Mouse (Mus musculus) heart, adult 2 months (tissue): ENCODE data around the gene Olfr223. TPM values are rescaled to one million over a fixed set of nuclear protein-coding genes. Genes with fewer than 3 reads are reported as not detected.
A peak's percentile ranks its signal among the peaks of the same experiment; 100 is the strongest.

Experiments used
- DNase-seq, 2 experiments: peaks; one replicate each; pipeline ENCODE4 v3.0.0; 2021
- H3K27ac ChIP-seq: fragments of 200-600 bp; 2 replicates; pipeline ENCODE4 v1.8.1; 2022
- H3K27me3 ChIP-seq: fragments of 200-500 bp; 2 replicates; pipeline ENCODE4 v1.6.1; 2012; ENCODE audit warnings: mild to moderate bottlenecking, low read length, inconsistent platforms, mixed read lengths; ENCODE audit not compliant: control insufficient read depth, insufficient read depth
- H3K36me3 ChIP-seq: fragments of 200-500 bp; 2 replicates; pipeline ENCODE4 v1.6.1; 2012; ENCODE audit warnings: low read length, inconsistent platforms; ENCODE audit not compliant: control insufficient read depth, insufficient read depth
- H3K4me1 ChIP-seq: fragments of 200-500 bp; 2 replicates; pipeline ENCODE4 v1.6.1; 2011; ENCODE audit warnings: low read length; ENCODE audit not compliant: control insufficient read depth, insufficient read depth
- H3K4me3 ChIP-seq: fragments of 200-600 bp; 2 replicates; pipeline ENCODE4 v1.8.1; 2022
- H3K79me2 ChIP-seq: fragments of 200-500 bp; replicated peaks from 2 replicates; pipeline ENCODE4 v1.6.1; 2012; ENCODE audit warnings: mild to moderate bottlenecking, inconsistent platforms, low read length, moderate library complexity, mixed read lengths; ENCODE audit not compliant: control insufficient read depth, insufficient read depth
- H3K9ac ChIP-seq: fragments of 200-500 bp; 2 replicates; pipeline ENCODE4 v1.6.1; 2012; ENCODE audit warnings: low read depth, mild to moderate bottlenecking, control low read depth, inconsistent platforms, low read length, mixed read lengths
- CTCF ChIP-seq: fragments of 200-600 bp; IDR thresholded peaks from 2 replicates; pipeline ENCODE4 v1.8.1; 2022; ENCODE audit warnings: antibody characterized with exemption, mild to moderate bottlenecking, moderate library complexity
- EP300 ChIP-seq: fragments of 200-500 bp; IDR thresholded peaks from 2 replicates; pipeline ENCODE4 v1.6.1; 2011; ENCODE audit warnings: low read depth, low read length, control low read depth; ENCODE audit not compliant: insufficient read depth
- POLR2A ChIP-seq: fragments of 200-500 bp; IDR thresholded peaks from 2 replicates; pipeline ENCODE4 v1.6.1; 2011; ENCODE audit warnings: mild to moderate bottlenecking, low read depth, low read length, control low read depth; ENCODE audit not compliant: insufficient read depth
- WGBS: fragments of 180-500 bp; shearing (Covaris S2); methylation state at CpG from one replicate; pipeline ENCODE4 v1.1.7; 2018; 5-methylcytosine and 5-hydroxymethylcytosine counted together
- intact Hi-C: fragments of 180-260 bp; cut with DNase I; formaldehyde crosslinking; loops from one replicate; pipeline ENCODE4 v1.15.1; 2025
- polyA plus RNA-seq: library from polyadenylated mRNA; depleted of rRNA; stranded (reverse); fragments of >200 nt; gene quantifications from 2 replicates; pipeline ENCODE4 v1.2.3, GENCODE M21; 2012
- total RNA-seq, 2 experiments: library from RNA; stranded (reverse); gene quantifications; 2 replicates each; pipeline ENCODE4 v1.2.3; 2021

The Olfr223 gene
- total and polyA plus RNA-seq, 3 experiments, result not detected

- no peaks in the 10 kb centered on the region for H3K27me3 ChIP-seq
- H3K27ac ChIP-seq, result no peak overlapping the region
- H3K79me2 ChIP-seq, result no peaks in the 10 kb centered on the region
- WGBS, result 65% methylated on average over 5 of the region's 5 CpGs
- H3K36me3 ChIP-seq, result no peaks in the 10 kb centered on the region
- intact Hi-C loops, result loop anchor here (5.0 kb wide), 2 partner anchors 84 to 309 kb away; partner anchors contain the start of gene Zkscan17
- no peaks in the 10 kb centered on the region for H3K4me1 ChIP-seq
- no peak overlapping the region for H3K4me3 ChIP-seq
- no peak overlapping the region for H3K9ac ChIP-seq
- TF ChIP-seq CTCF, result no peak
- no peak for TF ChIP-seq POLR2A
- TF ChIP-seq EP300, result no peak
- no peak for DNase-seq
Measured at GRCm38 (mm10) chr11:59611646-59612045, 18.6 kb upstream of the Olfr223 start.

- H3K4me1 ChIP-seq, result no peaks in the 10 kb centered on the region; the same call in 1 of the 2 replicates
- H3K36me3 ChIP-seq, result no peaks in the 10 kb centered on the region
- TF ChIP-seq EP300, result no peak
- TF ChIP-seq POLR2A, result no peak
- TF ChIP-seq CTCF, result no peak
- no peaks in the 10 kb centered on the region for H3K79me2 ChIP-seq
- no peak for DNase-seq
- no peaks in the 10 kb centered on the region for H3K27me3 ChIP-seq
- whole genome bisulfite sequencing, result 54% methylated on average over 1 of the region's 1 CpGs
- H3K4me3 ChIP-seq, result no peak overlapping the region
- H3K27ac ChIP-seq, result no peak overlapping the region
- intact Hi-C loops, result no loop called here
- no peak overlapping the region for H3K9ac ChIP-seq
Measured at GRCm38 (mm10) chr11:59602287-59602686, 9.2 kb upstream of the Olfr223 start.

GRCm38 (mm10) chr11:59600872-59601271 lies 7.8 kb upstream of the Olfr223 start:
- WGBS, result 74% methylated on average over 3 of the region's 3 CpGs
- DNase-seq, result no peak
- Histone ChIP-seq H3K9ac (no peak overlapping the region), H3K27me3 (no peaks in the 10 kb centered on the region), H3K4me1 (no peaks in the 10 kb centered on the region; the same call in 1 of the 2 replicates), H3K36me3 (no peaks in the 10 kb centered on the region), H3K4me3 (no peak overlapping the region), H3K79me2 (no peaks in the 10 kb centered on the region), H3K27ac (no peak overlapping the region)
- intact Hi-C loops, result no loop called here
- TF ChIP-seq EP300 (no peak), CTCF (no peak), POLR2A (no peak)

GRCm38 (mm10) chr11:59599211-59599610 lies 6.1 kb upstream of the Olfr223 start:
- intact Hi-C loops, result no loop called here
- WGBS, result 19% methylated on average over 7 of the region's 7 CpGs
- H3K4me1 ChIP-seq, result no peaks in the 10 kb centered on the region; the same call in 1 of the 2 replicates
- H3K4me3 ChIP-seq, result no peak overlapping the region
- TF ChIP-seq EP300 (no peak), POLR2A (no peak), CTCF (no peak)
- no peak overlapping the region for H3K9ac ChIP-seq
- no peaks in the 10 kb centered on the region for H3K36me3 ChIP-seq
- no peaks in the 10 kb centered on the region for H3K79me2 ChIP-seq
- no peak for DNase-seq
- no peak overlapping the region for H3K27ac ChIP-seq
- no peaks in the 10 kb centered on the region for H3K27me3 ChIP-seq

DNA sequence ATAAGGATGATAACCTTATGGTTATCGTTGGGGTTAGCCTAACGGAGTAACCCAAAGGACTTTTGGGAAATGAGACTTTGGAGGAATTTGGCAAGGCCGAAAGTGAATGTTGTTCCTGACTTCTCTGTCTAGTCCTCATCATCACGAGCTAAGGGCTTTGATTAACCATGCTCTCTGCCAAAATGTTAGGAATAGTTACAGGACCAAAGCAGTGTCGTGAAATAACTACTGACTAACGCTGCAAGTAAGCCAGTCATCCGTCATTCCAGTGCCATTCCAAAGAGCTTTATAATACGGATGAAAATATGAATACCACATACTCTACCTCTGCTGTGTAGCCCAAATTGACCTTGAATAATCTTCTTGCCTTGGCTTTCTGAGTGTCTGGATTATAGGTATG lies 3.9 kb upstream of the Olfr223 start:
- Histone ChIP-seq H3K4me3 (no peak overlapping the region), H3K4me1 (no peaks in the 10 kb centered on the region; the same call in 1 of the 2 replicates), H3K36me3 (no peaks in the 10 kb centered on the region), H3K79me2 (no peaks in the 10 kb centered on the region), H3K9ac (no peak overlapping the region), H3K27me3 (no peaks in the 10 kb centered on the region), H3K27ac (no peak overlapping the region)
- no peak for DNase-seq
- 75% methylated on average over 8 of the region's 8 CpGs for WGBS
- intact Hi-C loops, result no loop called here
- no peak for TF ChIP-seq EP300

GRCm38 (mm10) chr11:59596091-59596490 lies 3.0 kb upstream of the Olfr223 start:
- intact Hi-C loops, result no loop called here
- Histone ChIP-seq H3K4me3 (no peak overlapping the region), H3K36me3 (no peaks in the 10 kb centered on the region), H3K79me2 (no peaks in the 10 kb centered on the region), H3K27ac (no peak overlapping the region), H3K4me1 (no peaks in the 10 kb centered on the region; the same call in 1 of the 2 replicates), H3K27me3 (no peaks in the 10 kb centered on the region), H3K9ac (no peak overlapping the region)
- 34% methylated on average over 4 of the region's 4 CpGs for WGBS
- TF ChIP-seq POLR2A (no peak), CTCF (peak; percentile 58), EP300 (no peak)
- DNase-seq, result no peak
